Mouse (Mus musculus) embryonic facial prominence, embryonic 12.5 days (tissue): ENCODE data around the gene Hemgn. TPM values are rescaled to one million over a fixed set of nuclear protein-coding genes. Genes with fewer than 3 reads are reported as not detected.
A peak's percentile ranks its signal among the peaks of the same experiment; 100 is the strongest.

Experiments
- ATAC-seq: fragments of 200-750 bp; cut with Nextera tagmentation; 2 replicates; pipeline ENCODE4 v1.8.0; 2017; ENCODE audit not compliant: insufficient number of reproducible peaks, insufficient read depth, low FRiP score, low TSS enrichment
- H3K27ac ChIP-seq: fragments of 300-500 bp; sonication (generic); 2 replicates; pipeline ENCODE4 v1.5.1; 2016; ENCODE audit warnings: mild to moderate bottlenecking
- H3K27me3 ChIP-seq: fragments of 300-500 bp; sonication (generic); 2 replicates; pipeline ENCODE4 v1.6.1; 2016; ENCODE audit warnings: mild to moderate bottlenecking, moderate library complexity
- H3K36me3 ChIP-seq: fragments of 300-500 bp; sonication (generic); 2 replicates; pipeline ENCODE4 v1.6.1; 2016; ENCODE audit warnings: mild to moderate bottlenecking
- H3K4me1 ChIP-seq: fragments of 300-500 bp; sonication (generic); 2 replicates; pipeline ENCODE4 v1.6.1; 2016
- H3K4me2 ChIP-seq: fragments of 300-500 bp; sonication (generic); replicated peaks from 2 replicates; pipeline ENCODE4 v1.6.1; 2016; ENCODE audit warnings: mild to moderate bottlenecking, moderate library complexity
- H3K4me3 ChIP-seq: fragments of 300-500 bp; sonication (generic); 2 replicates; pipeline ENCODE4 v1.5.1; 2016; ENCODE audit warnings: mild to moderate bottlenecking
- H3K9ac ChIP-seq: fragments of 300-500 bp; sonication (generic); 2 replicates; pipeline ENCODE4 v1.6.1; 2016; ENCODE audit warnings: mild to moderate bottlenecking, moderate library complexity
- H3K9me3 ChIP-seq: fragments of 300-500 bp; sonication (generic); 2 replicates; pipeline ENCODE4 v1.6.1; 2016; ENCODE audit warnings: mild to moderate bottlenecking, moderate library complexity
- WGBS: fragments of 180-500 bp; shearing (Covaris S2); methylation state at CpG from one replicate; pipeline ENCODE4 v1.1.7; 2016; 5-methylcytosine and 5-hydroxymethylcytosine counted together
- polyA plus RNA-seq: library from polyadenylated mRNA; unstranded; fragments of >200 nt; fragmentation: Nextera tagmentation; extraction: Ambion mirVana; gene quantifications from 2 replicates; pipeline ENCODE4 v1.2.1, GENCODE M21; 2016

The Hemgn gene
- polyA plus RNA-seq, 1 experiment from 2014 or later, result 2.5 TPM

DNA sequence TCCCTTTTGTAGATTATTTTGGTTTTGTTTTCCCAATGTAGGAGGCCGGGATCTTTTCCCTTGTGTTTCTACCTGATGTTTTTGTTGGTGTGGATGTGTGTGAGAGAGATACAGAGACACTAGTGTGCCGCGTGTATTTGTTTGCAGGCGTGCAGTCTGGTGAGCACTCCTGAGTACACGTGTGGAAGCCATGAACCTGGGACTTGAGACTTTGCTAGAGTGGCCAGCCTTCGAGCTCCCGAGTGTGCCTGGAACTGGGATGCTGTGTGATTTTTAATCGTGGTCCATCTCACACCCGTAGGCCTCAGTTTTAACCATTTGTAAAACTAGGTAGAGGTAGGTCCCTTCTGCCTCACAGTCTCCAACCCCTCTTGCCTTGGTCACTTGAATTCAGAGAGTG, 64.4 kb downstream of the Hemgn start:
- no peak for ATAC-seq
- H3K4me1 ChIP-seq, result peaks cover 13% of the 10 kb centered on the region
- H3K9ac ChIP-seq, result no peak overlapping the region
- no peak overlapping the region for H3K4me2 ChIP-seq
- 20% methylated on average over 9 of the region's 9 CpGs for WGBS
- H3K36me3 ChIP-seq, result no peaks in the 10 kb centered on the region
- H3K4me3 ChIP-seq, result no peak overlapping the region
- H3K27ac ChIP-seq, result no peak overlapping the region
- H3K27me3 ChIP-seq, result peaks cover 91% of the 10 kb centered on the region
- H3K9me3 ChIP-seq, result no peaks in the 10 kb centered on the region

DNA sequence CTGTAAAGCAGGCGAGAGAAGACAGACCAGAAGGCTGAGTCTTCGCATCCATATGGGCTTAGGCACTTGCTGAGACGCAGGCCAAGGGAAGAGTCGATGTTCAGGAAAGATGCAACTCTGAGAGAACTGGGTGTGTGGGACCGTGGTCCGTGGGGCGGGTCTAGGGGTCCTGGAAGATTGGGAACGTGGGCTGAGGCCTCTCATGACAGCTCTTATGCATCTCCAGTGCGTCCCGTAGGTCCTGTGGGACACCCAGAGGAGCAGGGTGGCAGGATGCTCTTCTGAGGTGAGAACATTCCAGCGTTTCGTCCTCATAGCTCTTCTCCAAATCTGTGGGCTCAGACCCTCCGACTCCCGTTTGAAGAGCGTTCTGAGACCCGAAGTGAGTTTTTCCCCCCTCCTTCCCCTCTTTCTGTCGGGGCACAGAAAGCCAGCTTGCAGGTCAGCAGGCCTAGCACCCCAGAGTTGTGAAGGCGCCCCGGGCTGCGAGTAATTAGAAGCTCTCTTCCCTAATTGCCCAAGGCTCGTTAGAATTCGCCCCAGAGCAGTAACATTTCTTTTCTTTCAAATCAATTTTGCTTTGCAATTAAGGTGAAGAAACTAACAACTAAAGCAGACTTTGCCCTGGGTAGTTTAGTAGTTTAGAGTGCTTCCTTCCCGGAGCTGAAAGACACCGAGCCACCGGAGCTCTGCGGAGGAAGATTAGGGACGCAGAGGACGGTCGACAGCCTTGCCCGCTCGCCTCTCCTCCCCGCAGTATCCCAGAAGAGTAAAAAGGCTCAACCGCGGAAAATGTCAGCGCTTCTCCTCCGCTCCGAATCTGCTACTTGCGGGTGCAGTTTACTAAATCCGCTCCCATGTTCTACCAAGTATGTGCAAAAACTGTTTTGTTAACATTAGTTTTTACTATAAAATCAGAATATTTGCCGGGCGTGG, 65.5 kb downstream of the Hemgn start:
- Histone ChIP-seq H3K27ac (no peak overlapping the region), H3K27me3 (peaks cover 92% of the 10 kb centered on the region), H3K9ac (no peak overlapping the region), H3K36me3 (no peaks in the 10 kb centered on the region), H3K9me3 (no peaks in the 10 kb centered on the region), H3K4me3 (no peak overlapping the region), H3K4me2 (no peak overlapping the region), H3K4me1 (peaks cover 15% of the 10 kb centered on the region)
- no peak for ATAC-seq
- 1% methylated on average over 41 of the region's 41 CpGs for WGBS

DNA sequence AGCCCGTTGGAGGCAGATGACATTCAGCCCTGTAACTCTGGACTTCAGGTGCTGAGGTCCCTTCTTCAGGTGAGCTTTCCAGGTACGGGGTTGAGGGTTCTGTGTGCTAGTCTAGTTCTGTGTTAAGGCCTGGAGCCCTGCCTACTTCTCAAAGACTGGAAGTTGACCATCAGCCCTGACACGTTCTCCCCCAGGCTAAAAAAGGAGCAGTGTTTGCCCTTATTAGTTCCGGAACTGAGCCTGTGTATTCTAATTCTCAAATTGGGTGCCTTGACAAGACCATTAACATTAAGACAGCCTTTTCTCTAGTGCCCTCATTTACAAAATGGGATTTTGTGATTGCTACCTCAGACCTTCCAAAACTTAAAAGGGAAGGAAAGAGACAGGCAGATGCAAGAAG, 66.2 kb downstream of the Hemgn start:
- Histone ChIP-seq H3K9ac (no peak overlapping the region), H3K4me1 (peaks cover 14% of the 10 kb centered on the region), H3K4me2 (no peak overlapping the region), H3K27ac (no peak overlapping the region), H3K4me3 (no peak overlapping the region), H3K9me3 (no peaks in the 10 kb centered on the region), H3K27me3 (peaks cover 92% of the 10 kb centered on the region), H3K36me3 (no peaks in the 10 kb centered on the region)
- ATAC-seq, result no peak
- 3% methylated on average over 4 of the region's 4 CpGs for WGBS

DNA sequence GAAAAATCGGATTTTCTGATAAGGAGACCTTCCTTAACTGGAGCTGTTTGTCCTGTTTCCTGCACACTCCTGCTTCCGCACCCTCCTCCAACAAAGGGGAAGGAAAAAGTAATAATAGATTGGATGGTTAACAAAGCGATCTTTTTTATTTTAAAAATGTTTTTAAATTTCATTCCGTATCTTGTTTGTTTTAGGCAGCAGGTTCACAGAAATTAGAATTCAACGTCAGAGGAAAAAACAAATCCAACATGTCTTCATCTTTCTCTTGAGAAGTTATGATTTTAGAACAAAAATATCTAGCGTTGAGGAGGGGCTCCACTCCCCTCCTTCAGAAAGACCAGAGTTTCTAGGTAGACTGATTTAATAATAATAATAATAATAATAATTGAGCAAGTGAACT, 67.1 kb downstream of the Hemgn start:
- Histone ChIP-seq H3K9me3 (no peaks in the 10 kb centered on the region), H3K36me3 (no peaks in the 10 kb centered on the region), H3K4me3 (no peak overlapping the region), H3K9ac (no peak overlapping the region), H3K4me1 (peaks cover 14% of the 10 kb centered on the region), H3K27ac (no peak overlapping the region), H3K4me2 (no peak overlapping the region), H3K27me3 (peaks cover 92% of the 10 kb centered on the region)
- ATAC-seq, result no peak
- WGBS, result 23% methylated on average over 6 of the region's 6 CpGs

DNA sequence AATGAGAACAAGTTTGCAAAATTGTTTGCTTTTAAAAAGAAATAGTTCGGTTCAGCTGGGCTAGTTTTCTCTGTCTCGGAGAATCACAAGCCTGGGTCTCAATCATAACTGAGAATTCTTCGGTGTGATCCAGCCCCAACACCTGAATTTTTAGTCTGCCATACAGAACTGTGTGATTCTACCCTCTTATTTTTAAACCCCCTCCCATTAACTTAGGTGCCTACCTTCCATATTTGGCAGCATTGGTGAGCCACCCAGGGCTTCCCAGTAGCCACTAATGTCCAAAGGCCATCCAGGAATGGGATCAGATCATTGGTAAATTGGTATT, 67.6 kb downstream of the Hemgn start:
- Histone ChIP-seq H3K9me3 (no peaks in the 10 kb centered on the region), H3K27ac (no peak overlapping the region), H3K4me1 (peaks cover 14% of the 10 kb centered on the region), H3K9ac (no peak overlapping the region), H3K27me3 (peaks cover 92% of the 10 kb centered on the region), H3K4me2 (no peak overlapping the region), H3K4me3 (no peak overlapping the region), H3K36me3 (no peaks in the 10 kb centered on the region)
- ATAC-seq, result no peak
- 10% methylated on average over 3 of the region's 3 CpGs for WGBS

- H3K36me3 ChIP-seq, result no peaks in the 10 kb centered on the region
- WGBS, result 3% methylated on average over 67 of the region's 67 CpGs
- H3K4me2 ChIP-seq, result peak overlapping the region; percentile 46
- H3K27ac ChIP-seq, result 0 out of 2 replicates have a peak overlapping the region, but pooled peaks have one; percentile 30
- H3K9me3 ChIP-seq, result no peaks in the 10 kb centered on the region
- ATAC-seq, result no peak
- H3K27me3 ChIP-seq, result peaks cover 92% of the 10 kb centered on the region
- no peak overlapping the region for H3K9ac ChIP-seq
- peaks cover 14% of the 10 kb centered on the region for H3K4me1 ChIP-seq
- H3K4me3 ChIP-seq, result peak overlapping the region; percentile 41
Observed at GRCm38 (mm10) chr4:46345056-46345772, 68.1 kb downstream of the Hemgn start.

DNA sequence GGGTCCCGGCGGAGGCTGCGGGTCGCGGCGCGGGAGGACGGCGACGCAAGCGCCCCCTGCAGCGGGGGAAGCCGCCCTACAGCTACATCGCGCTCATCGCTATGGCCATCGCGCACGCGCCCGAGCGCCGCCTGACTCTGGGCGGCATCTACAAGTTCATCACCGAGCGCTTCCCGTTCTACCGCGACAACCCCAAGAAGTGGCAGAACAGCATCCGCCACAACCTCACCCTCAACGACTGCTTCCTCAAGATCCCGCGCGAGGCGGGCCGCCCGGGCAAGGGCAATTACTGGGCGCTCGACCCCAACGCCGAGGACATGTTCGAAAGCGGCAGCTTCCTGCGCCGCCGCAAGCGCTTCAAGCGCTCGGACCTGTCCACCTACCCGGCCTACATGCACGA, 69.0 kb downstream of the Hemgn start:
- no peak for ATAC-seq
- Histone ChIP-seq H3K9me3 (no peaks in the 10 kb centered on the region), H3K4me1 (peaks cover 14% of the 10 kb centered on the region), H3K36me3 (no peaks in the 10 kb centered on the region), H3K4me3 (peak overlapping the region; percentile 41), H3K27ac (peak overlapping the region; percentile 30; the same call in 1 of the 2 replicates), H3K4me2 (peak overlapping the region; percentile 46), H3K27me3 (peaks cover 92% of the 10 kb centered on the region), H3K9ac (peak overlapping the region; percentile 38; the same call in 1 of the 2 replicates)
- WGBS, result 2% methylated on average over 45 of the region's 51 CpGs

Other genes with a start within 250 kb of the Hemgn start
- gene Xpa, start 217.2 kb downstream of the Hemgn start, polyA plus RNA-seq, result 29.4 and 30.0 TPM in 2 replicates
- gene Foxe1, start 69.9 kb downstream of the Hemgn start, polyA plus RNA-seq, result 1.8 and 3.0 TPM in 2 replicates
- 8.2 and 9.7 TPM in 2 replicates for gene Trmo, start 24.1 kb downstream of the Hemgn start, polyA plus RNA-seq
- 329 and 349 TPM in 2 replicates for gene Anp32b, start 37.4 kb upstream of the Hemgn start, polyA plus RNA-seq
- gene Nans, start 75.7 kb upstream of the Hemgn start, polyA plus RNA-seq, result 85.6 and 90.7 TPM in 2 replicates
- 1.0 and 1.5 TPM in 2 replicates for gene Trim14, start 122.6 kb upstream of the Hemgn start, polyA plus RNA-seq
- gene Coro2a, start 188.7 kb upstream of the Hemgn start, polyA plus RNA-seq, result 7.3 and 7.9 TPM in 2 replicates
- 2.0 and 2.6 TPM in 2 replicates for gene Tbc1d2, start 236.7 kb upstream of the Hemgn start, polyA plus RNA-seq